Mouse (Mus musculus) splenic B cell, adult 2 months (primary cell): Measurements from ENCODE around the gene Olfml2a.

ENCODE experiments used
- DNase-seq: peaks from one replicate; pipeline ENCODE4 v3.0.0-alpha.2; 2011; ENCODE audit warnings: low read depth, low spot score
- H3K27me3 ChIP-seq: 2 replicates; pipeline ENCODE4 v1.6.1; 2012; ENCODE audit warnings: mild to moderate bottlenecking, low read length, moderate library complexity, mixed read lengths; ENCODE audit not compliant: control insufficient read depth, poor library complexity, insufficient read depth, severe bottlenecking
- H3K36me3 ChIP-seq: 2 replicates; pipeline ENCODE4 v1.6.1; 2012; ENCODE audit warnings: mild to moderate bottlenecking, low read length, moderate library complexity, mixed read lengths; ENCODE audit not compliant: control insufficient read depth, poor library complexity, insufficient read depth, severe bottlenecking

Gene Olfml2a

DNA sequence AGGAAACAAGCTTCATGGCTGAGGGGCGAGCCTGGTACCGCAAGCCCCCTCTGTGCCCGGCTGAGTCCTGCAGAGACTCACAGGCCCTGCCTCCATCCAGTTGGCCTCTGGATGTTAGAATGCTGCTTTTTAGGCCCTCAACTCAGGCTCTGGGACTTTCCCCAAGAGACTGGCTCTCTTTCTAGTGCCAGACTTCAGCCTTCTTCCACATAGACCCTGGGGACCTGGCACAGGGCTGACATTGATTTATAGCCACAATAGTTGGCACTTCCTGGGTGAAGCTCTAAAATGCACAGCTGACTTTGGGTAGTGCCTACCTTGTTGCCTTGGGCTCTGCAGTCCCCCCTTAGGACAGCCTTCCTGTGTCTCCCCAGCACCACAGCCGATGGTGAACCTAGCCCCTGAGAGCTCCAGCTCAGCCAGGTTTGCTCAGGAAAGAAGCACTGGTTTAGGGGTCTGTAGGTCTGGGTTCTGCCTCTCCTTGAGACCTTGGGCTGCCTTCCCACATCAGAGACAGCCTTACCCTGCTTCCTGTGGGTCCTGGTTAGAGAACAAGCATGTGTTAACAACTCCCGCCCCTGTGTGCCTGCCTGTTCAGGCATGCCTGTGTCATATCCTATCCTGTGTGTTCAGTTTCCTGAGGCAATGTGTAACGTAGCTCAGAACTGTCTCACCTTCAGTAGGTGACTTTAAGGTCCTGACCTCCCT, 56.2 kb downstream of the Olfml2a start:
- no peak for DNase-seq
- H3K27me3 ChIP-seq = no peaks in the 10 kb centered on the region
- no peaks in the 10 kb centered on the region for H3K36me3 ChIP-seq

DNA sequence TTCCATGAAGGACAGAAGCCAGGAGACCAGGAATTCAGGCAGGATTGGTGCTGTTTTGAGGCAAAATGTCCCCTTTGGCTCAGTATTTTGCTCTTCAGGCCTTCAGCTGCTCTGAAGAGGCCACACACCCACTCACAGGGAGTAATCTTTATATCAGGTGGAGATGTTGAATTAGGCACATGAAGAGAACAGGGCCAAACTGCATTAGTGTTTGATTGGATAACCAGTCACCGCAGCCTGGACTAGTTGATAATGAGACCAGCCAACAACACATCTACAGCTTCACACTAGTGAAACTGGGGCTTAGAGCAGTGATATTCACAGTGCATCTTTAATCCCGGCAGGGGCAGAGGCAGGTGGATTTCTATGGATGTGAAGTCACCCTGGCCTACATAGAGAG, 57.2 kb downstream of the Olfml2a start:
- no peak for DNase-seq
- Histone ChIP-seq H3K36me3 (no peaks in the 10 kb centered on the region), H3K27me3 (no peaks in the 10 kb centered on the region)

DNA sequence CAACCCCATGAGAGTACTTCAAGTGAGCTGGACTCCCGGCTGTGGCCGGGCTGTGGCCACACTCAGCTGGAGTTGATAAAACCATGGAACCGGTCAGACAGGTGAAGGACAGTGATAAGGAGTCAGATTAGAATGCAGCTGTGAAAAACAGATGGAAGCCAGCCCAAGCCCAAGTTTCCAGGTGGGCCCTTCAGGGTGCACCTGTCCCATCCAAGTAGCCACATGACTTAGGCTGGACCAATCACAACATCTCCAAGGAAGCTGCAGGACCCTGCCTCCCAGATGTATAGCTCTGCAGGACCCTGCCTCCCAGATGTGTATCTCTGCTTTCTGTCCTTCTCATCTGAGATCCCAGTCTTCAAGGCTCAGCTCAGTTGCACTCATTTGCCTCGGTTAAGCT, 60.2 kb downstream of the Olfml2a start:
- Histone ChIP-seq H3K27me3 (no peaks in the 10 kb centered on the region), H3K36me3 (no peaks in the 10 kb centered on the region)
- DNase-seq = no peak

DNA sequence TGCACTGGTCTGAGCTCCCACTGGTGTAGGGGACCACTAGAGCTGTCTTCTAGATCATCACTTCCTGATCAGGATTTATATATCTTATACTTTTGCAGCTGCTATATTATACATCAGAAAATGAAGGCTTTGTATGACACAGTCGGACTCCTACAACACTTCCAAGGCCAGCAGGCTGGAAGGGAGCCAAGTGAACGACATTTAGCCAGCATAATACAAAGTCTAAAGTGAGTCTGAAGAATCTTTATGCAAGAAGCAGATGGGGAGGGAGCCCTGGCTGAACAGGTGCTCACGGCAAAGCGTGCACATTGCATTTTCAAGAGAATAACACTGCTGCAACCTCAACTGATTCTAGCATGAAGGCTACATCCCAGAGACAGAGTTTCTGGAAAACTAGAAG, 60.7 kb downstream of the Olfml2a start:
- Histone ChIP-seq H3K27me3 (no peaks in the 10 kb centered on the region), H3K36me3 (no peaks in the 10 kb centered on the region)
- DNase-seq = no peak

DNA sequence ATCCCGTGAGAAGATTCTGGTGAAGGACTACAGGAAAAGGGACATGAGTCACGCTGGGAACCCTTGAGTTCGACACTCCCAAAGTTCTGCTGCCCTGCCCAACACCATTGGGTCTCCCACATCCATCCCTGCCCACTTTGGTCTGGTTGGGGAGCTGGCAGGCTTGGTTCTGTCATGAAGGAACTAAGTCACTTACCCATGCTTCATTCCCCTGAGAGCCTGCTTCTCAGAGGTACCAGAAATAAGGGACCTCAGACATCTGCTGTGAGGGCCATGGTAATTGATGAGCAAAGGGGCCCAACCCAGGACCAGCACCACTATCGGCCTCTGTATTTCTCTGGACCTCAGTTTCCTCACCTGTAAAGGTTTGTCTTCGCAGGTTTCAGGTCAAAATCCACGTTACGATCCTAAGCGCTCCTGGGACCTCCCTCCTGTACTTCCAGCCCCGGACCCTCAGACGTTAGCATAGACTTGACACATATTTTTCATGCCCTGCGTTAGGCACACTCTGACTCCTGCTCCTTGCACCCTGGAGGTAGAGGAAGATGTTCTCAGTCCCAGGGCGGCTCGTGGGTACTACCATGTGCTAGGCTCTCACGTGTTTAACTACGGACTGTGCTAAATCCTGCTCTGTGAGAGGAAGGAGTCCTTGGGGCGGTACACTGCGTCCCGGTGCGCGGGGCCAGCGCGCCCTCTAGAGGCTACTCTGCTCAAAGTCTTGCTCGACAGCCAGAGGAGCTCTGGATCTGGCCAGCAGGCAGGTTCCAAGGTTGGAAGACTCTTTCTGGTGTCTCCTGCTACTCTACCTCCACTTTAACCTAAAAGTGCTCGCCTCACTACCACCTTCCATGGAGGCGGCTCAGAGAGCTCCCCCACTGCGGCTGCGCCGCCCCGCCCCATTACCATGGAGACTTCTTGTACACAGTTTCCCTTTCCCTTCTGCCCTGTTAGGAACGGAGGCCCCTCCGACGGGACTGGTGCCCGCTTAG, 65.9 kb downstream of the Olfml2a start, which contains the start of gene Wdr38:
Gene Wdr38 (plus strand): TSS at position 91 of the 989 bp plus-strand sequence.
- H3K27me3 ChIP-seq = no peaks in the 10 kb centered on the region
- H3K36me3 ChIP-seq = peaks cover 5% of the 10 kb centered on the region; the same call in 1 of the 2 replicates
- peak; percentile 89 for DNase-seq

DNA sequence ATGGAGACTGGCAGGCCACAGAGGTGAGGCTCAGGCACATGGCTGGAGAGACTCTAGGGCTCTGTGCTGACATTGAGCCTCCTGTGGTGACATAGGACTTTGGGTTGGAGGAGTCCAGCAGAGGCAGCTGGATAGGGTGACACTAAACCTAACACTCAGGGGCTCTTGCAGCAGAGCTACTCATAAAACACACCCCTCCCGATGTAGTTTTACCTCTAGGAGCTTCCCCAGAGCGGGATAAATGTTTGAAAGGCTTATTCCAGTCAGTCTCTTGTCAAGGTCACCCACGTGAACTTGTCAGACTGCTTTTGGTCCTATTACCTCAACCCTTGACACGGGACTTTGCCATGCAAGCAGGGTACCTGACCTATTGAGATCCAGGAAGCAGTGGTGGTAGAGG, 67.6 kb downstream of the Olfml2a start:
- H3K36me3 ChIP-seq = peaks cover 8% of the 10 kb centered on the region; the same call in 1 of the 2 replicates
- H3K27me3 ChIP-seq = no peaks in the 10 kb centered on the region
- DNase-seq = no peak

DNA sequence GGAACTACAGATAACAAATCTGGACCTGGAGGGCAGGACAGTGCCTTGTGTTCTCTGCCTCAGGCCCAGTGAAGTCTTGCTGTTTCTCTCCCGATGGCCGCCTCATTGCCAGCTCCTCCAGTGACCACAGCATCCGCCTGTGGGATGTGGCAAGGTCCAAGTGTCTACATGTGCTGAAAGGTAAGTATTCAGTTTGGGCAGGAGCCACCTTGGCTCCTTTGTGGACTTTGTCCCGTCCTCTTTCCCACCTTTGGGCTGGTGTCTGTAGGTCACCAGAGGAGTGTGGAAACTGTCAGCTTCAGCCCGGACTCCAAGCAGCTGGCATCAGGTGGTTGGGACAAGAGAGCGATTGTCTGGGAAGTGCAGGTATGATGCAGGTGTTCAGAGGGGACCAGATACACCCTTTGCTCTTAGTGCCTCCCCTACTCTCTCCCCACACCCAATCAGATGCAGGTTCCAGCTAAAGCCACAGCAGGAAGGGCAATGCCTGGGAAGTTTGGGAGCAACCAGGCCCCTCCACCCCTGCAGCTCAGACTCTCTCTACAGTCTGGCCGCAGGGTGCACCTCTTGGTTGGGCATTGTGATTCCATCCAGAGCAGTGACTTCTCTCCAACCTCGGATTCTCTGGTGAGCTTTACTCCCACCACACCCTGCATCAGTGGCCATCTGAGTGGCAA, 68.3 kb downstream of the Olfml2a start:
- no peak for DNase-seq
- Histone ChIP-seq H3K27me3 (no peaks in the 10 kb centered on the region), H3K36me3 (peaks cover 8% of the 10 kb centered on the region; the same call in 1 of the 2 replicates)

DNA sequence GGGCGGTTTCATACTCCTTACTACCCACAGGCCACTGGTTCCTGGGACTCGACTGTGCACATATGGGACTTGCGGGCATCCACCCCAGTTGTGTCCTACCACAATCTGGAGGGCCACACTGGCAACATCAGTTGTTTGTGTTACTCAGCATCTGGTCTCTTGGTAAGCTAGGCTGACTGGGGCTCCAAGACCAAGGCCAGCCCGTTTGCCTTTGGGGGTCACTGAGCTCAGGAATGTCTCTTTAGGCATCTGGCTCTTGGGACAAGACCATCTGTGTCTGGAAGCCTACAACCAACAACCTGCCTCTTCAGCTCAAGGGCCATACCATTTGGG, 68.8 kb downstream of the Olfml2a start:
- DNase-seq = no peak
- Histone ChIP-seq H3K27me3 (no peaks in the 10 kb centered on the region), H3K36me3 (peaks cover 8% of the 10 kb centered on the region; the same call in 1 of the 2 replicates)

DNA sequence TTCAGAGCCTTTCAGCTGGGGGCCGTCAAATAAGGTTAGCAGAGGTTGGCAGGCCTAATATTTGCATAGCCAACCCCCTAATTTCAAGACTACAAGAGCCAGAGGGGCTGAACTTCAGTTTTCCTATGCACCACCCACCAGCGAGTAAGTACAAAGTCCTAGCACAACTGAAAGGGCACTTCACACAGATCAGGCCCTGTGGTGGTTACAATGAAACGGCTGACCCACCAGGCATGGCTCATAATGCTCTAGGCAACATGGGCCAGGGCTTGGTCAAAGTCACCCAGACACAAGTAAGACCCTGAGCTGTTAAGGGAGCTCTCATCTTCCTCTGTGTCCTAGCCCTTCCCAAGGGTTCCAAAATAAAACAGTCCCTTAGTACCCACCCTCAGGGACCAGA, 70.1 kb downstream of the Olfml2a start:
- DNase-seq = no peak
- no peaks in the 10 kb centered on the region for H3K27me3 ChIP-seq
- peaks cover 8% of the 10 kb centered on the region; the same call in 1 of the 2 replicates for H3K36me3 ChIP-seq

DNA sequence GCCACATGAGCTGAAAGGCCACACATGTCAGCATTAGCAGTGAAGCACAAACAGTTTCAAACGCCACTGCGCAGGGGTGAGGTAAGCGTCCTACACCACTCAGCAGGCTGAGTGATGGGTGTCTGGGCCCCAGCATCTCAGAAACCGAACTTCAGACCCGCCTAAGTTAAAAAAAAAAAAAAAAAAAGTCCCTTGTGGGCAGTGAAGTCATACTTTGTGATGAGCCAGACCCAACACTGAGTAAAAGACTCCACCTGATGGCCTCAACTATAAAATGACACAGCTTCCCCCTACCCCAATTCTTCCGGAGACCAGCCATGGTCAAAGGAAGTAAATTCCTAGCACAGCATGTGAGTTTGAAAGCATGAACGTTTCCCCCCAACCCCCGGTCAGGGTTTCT, 71.3 kb downstream of the Olfml2a start:
- Histone ChIP-seq H3K27me3 (no peaks in the 10 kb centered on the region), H3K36me3 (peaks cover 8% of the 10 kb centered on the region; the same call in 1 of the 2 replicates)
- DNase-seq = no peak

DNA sequence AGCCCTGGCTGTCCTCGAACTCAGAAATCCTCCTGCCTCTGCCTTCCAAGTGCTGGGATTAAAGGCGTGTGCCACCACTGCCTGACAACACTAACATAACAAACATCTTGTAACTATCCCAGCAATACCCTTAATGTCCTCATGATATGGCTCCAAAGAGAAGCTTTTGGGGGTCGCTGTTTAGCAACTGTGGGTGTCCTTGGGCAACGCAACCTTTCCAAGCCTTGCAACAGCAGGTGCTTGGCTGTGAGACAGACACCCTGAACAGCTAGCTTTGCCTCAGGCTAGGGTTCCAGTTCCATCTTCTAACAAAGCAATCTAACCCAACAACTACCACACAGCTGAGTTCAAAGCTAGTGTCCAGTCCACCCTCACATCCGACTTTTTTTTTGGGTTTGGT, 71.7 kb downstream of the Olfml2a start:
- no peaks in the 10 kb centered on the region for H3K27me3 ChIP-seq
- peaks cover 8% of the 10 kb centered on the region; the same call in 1 of the 2 replicates for H3K36me3 ChIP-seq
- DNase-seq = no peak

DNA sequence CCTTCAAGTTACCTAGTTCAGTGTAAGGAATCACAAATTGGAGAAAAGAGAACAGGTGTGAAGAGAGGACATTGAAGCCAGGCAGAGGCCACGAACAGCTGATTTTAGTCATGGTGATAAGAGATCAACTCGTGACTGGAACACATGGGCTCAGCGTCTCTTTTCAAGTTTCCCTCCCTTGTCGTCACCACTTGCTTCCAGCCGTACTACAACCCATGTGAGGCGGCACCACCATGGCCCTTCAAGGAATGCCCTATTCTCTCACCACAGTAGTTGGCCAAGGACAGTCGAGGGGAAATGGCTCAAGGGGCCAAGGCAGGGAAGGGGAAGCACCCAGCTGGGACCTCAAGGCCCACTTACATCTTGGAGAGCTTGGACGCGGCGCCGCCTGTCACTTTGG, 72.6 kb downstream of the Olfml2a start:
- peak; percentile 69 for DNase-seq
- H3K36me3 ChIP-seq = peaks cover 8% of the 10 kb centered on the region; the same call in 1 of the 2 replicates
- no peaks in the 10 kb centered on the region for H3K27me3 ChIP-seq

DNA sequence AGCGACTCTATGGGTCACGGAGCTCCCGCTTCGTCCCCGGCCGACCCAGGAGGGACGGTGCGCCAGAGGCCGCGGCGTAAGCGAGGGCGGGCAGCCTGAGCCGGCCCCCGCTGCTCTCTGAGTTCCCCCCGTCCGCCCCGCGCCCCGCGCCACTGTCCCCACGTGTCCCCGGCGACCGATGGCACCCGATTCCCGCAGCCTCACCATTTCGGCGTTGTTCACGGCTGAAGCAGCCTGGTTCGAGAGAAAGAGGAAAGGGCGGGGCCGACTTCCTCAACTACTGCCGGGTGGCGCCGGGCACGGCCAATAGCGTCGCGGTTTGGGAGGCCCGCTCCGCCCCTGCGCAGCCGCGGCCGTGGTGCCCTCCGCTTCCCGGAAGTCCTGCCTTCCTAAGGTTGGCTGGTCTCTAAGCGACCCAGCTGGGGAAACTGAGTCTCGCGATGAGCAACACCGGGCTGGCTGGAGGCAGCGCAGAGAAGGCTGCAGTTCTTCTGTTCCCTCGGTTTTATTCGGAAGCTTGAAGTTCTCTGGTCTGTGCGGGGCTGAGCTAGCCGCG, 73.2 kb downstream of the Olfml2a start, which contains the start of gene Arpc5l:
Gene Arpc5l (plus strand): TSS at position 469 of the 556 bp plus-strand sequence.
- Histone ChIP-seq H3K36me3 (peaks cover 8% of the 10 kb centered on the region; the same call in 1 of the 2 replicates), H3K27me3 (no peaks in the 10 kb centered on the region)
- DNase-seq = peak; percentile 93

DNA sequence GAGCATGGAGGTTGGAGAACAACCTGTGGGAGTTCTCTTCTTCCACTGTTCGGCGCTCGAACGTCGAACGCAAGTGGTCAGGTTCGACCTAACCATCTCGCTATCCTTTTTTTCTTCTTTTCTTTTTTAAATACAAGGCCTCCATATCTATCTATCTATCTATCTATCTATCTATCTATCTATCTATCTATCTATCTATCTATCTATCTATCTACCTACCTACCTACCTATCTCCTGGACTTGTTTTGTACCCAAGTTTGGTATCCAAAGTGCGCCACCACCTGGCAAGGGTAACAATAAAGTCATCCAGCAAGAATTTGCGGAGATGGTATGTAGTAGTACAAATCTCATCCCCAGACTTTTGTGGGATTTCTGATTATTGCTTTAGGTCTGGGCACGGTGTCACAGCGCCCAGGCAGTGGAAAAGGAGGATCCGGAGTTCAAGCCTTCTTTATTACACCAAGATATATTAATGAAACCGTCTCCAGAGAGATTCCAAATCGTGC, 73.8 kb downstream of the Olfml2a start, which contains the start of gene Rpl35:
Gene Rpl35 (minus strand): TSS at position 51 of the 506 bp plus-strand sequence.
- peaks cover 8% of the 10 kb centered on the region; the same call in 1 of the 2 replicates for H3K36me3 ChIP-seq
- H3K27me3 ChIP-seq = no peaks in the 10 kb centered on the region
- DNase-seq = peak; percentile 77
